Mouse (Mus musculus): ENCODE results near the gene Mtmr4.
A peak's percentile ranks its signal among the peaks of the same experiment; 100 is the strongest.

Mtmr4 gene

DNA sequence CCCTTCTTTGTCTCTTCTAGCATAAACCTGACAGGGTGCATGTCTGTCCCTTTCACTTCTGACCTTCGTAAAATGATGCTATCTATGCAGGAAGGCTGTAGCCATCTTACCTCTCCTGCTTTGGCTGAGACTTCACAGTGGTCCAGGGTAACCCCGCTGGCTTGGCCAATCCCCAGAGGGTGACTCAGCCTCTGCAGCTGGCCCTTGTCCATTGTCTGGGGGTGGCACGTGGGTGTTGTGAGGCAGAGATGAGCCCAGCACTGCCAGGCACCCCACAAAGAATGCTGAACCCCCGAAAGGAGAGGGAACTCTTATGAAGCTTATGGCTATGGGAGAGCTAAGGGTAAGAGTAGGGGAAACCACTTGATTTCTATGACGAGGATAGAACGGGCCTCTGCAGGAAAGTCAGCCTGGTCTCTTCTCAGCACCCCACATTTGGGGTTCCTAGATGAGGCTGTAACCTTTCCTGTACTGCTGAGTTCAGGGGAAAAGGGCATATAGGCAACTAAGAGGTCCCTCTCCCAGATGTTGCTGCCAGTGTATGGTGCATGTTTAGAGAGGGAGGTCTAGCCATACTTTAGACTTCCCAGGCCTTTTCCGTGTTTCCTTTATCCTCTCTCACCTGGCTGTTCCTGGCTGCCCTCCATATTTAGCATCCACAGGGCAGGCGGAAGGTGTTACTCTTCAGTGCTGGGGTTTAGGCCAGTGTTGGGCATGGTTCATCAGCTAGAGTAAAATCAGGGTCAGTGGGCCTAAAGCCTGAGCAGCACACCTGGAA lies 9.8 kb upstream of the Mtmr4 start:
- DNase-seq (ENCODE audit: low spot score in 2 of 2) = no peak

DNA sequence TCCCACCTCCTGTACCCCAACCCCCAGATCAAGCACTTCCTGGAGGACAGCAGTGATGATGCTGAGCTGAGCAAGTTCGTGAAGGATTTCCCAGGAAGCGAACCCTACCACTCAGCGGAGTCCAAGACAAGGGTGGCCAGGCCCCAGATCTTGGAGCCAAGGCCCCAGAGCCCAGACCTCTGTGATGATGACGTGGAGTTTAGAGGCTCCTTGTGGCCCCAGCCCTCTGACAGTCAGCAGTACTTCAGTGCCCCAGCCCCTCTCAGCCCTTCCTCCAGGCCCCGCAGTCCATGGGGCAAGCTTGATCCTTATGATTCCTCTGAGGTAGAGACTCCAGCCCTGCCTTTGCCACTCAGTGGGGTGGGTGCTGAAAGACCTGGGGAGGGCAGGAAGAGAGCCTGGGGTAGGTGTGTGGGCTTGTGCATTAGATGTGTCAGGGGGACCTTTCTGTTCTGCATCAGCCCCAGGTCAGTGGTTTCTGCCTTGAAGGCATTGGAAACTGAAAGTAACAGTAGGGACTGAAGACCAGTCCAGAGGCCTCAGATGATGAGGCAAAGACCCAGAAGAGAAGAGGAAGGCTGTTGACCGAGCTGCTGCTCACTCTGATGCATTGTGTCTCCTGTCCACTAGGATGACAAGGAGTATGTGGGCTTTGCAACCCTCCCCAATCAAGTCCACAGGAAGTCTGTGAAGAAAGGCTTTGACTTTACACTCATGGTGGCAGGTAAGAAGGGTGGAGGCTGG lies 8.5 kb upstream of the Mtmr4 start:
- DNase-seq (ENCODE audit: low spot score in 2 of 2) = no peak

DNA sequence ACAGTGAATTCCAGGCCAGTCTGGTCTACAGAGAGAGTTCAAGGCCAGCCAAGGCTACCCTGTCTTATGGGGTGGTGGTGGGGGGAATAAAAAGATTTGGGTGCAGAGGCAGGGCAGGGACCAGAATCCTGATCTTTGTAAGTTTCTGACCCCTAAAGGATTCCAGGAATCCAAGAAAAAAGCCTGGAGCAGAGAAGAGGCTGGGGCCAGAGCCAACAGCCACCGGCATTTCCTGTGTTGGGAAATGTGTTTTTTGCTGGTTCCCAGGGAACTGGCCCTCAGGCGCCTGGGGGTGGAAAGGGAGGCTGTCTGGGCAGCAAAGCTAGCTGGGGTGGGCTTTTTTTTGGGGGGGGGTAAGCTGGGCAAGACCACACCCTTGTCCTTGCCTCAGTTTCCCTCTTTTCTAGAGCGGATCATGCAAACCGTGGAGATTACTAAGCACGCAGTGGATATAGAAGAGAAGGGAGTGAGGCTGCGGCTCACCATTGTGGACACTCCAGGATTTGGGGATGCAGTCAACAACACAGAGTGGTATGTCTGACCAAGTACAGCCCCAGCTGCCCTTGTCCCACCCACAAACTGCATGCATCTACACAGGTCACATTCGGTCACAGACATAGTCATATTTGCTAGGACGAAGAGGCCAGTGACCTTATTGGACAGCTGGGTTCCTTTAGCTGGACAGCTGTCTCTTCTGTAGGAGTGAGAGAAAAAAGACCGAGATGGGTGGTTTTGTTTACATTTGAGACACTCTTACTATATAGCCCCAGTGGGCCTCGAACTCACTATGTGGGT lies 7.1 kb upstream of the Mtmr4 start:
- DNase-seq (ENCODE audit: low spot score in 2 of 2) = no peak

DNA sequence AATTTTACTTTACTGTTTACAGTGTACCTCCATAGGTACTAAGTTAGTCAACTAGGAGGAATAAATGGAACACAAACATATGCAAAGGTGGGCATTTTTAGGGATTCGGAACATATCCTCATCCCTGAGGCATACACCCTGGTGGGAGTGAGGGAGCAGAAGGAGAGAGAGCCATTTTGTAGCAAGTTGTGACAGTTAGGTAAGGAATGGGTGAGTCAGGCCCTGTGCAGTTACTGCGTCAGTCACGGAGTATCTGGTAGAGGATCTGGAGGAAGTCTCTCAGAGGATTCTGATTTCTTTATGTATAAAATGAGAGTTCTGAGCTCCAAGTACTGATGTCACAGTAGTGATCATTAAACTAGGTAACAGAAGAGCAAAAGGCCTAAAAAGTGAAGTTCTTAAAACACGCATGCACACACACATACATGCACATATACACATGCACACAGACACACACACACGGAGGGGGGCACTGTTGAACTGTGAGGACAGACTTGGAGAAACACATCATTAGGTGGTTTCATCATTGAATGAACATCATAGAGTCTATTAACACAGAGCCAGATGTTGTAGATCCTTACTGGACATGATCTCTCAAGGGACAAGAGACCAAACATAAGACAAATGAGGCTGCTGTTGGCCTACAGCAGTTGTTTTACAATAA lies 4.6 kb upstream of the Mtmr4 start:
- DNase-seq (ENCODE audit: low spot score in 2 of 2) = no peak

DNA sequence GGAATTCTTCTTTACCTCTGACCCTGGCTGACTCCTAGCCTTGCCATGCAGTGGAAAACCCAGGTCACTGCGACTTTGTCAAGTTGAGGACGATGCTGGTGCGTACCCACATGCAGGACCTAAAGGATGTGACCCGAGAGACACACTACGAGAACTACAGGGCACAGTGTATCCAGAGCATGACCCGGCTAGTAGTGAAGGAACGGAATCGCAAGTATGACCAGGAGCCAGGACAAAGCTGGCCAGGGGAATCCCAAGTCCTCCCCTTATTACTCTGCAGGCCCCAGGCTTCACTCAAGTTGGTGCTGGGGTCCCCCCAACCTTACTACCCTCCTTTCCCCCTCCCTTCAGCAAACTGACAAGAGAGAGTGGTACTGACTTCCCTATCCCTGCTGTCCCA lies 2.4 kb upstream of the Mtmr4 start:
- no peak for DNase-seq (ENCODE audit: low spot score in 2 of 2)

DNA sequence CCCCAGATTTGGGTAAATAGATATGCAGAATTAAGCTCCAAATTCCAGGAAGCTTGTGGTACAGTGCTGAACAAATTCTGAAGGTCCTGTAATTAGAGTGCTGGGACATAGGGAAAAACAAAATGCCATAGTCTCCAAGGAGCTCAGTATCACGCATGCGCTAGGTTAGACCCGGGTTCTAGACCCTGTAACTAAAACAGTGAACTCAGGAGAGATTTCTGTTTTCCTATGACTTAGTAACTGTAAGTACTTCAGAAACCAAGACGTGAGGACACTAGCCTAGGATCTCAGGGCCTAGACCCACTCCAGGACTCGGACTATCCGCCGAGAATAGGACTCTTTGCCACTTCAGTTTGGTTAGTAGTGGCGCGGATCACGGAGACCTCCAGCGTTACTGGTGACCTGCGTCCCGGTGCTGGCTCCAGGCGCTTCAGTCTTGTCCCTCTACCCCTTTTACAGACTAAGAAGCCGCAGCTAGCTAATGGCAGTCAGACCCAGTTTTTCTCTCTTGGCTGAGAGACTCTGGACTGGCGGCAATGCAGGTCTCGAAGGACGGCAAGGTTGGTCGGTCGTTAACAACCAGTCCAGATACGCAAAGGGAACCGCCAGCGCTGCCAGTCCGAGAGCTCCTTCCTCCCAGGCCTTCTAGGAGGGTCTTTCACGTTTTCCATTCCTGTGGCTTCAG lies 979 bp upstream of the Mtmr4 start:
- peak in 1 of 2 experiments; percentile 27 for DNase-seq (ENCODE audit: low spot score in 2 of 2)

DNA sequence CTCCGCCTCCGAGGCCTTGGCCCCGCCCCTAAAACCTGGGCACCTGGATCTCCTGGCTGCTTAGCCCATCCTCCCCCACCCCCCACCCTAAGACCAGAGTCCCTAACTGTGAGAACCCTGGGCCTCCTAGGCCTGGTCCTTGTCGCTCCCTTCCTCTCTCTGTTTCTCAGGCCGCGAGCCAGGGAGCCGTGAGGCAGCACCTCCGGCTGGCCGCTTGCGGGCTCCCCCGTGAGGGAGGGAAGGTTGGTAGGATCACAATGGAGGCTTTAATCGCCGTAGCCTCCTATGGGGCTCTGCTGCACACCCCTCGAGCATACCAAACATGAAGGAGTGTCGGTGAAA lies 363 bp downstream of the Mtmr4 start:
- no peak for DNase-seq (ENCODE audit: low spot score in 2 of 2)

DNA sequence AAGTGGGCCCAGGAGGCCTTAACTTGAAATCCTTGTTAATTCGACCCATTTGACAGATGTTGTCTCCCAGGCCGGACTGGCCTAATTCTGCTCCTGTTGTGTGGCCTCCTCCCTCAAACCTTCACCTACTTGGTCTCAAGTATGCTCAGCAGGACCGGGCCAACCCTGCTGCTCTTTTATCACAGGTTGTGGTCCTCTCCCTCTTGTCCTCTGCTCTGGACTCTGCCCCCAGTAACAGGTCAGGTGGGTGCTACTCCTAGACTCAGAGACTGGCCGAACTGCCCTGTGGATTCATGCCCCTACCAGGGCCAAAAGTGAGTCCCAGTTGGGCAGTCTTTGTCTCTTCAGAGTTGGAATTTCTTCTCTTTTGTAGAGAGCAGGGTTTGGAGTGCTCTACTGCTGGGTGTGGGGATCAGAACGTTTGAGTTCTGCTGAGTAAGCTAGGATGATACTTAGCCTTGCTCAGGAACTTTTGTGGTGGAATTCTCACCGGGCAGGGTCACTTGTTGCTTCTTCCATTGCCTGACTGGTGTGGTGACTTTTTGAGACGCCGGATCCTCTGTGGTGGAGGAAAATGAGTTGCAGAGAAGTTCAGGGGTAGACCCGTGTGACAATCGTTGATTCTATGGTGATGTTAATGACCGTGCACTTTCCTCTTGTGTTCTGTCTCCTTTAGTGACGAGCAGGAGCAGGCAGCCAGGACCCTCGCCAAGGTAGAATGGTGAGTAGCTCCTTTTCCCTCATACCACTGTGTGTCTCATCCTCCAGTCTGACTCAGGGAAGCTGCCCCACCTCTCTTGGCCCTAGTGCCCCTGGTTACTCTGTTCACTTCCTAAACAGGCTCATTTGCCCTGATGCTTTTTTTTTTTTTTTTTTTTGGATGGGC lies 994 bp downstream of the Mtmr4 start:
- DNase-seq (ENCODE audit: low spot score in 2 of 2) = no peak

DNA sequence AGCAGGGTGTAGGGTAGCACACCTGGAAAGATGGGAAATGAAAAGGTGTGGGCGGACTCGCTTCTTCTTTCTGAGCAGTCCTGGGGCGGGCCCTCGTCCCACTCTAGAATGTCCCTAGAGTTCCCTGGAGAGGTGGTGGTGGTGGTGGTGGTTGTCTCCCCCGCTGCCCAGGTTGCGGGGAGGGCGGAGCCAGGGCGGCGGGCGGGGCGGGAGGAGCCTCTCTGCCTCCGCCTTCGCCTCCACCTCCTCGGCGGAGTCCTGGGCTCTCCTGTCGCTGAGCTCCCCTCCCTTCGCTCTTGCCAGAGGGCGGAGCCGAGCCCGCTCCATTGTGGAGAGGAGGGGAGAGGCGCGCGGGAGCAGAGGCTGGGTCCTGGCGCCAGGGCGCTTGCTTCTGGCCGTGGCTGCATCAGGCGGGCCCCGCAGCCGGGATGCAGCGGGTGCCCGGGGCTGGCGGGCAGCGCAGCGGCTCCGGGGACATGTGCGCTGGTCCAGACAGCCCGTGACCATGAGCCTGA lies 3.4 kb downstream of the Mtmr4 start:
- peak; percentile 46 for DNase-seq (ENCODE audit: low spot score in 2 of 2)

DNA sequence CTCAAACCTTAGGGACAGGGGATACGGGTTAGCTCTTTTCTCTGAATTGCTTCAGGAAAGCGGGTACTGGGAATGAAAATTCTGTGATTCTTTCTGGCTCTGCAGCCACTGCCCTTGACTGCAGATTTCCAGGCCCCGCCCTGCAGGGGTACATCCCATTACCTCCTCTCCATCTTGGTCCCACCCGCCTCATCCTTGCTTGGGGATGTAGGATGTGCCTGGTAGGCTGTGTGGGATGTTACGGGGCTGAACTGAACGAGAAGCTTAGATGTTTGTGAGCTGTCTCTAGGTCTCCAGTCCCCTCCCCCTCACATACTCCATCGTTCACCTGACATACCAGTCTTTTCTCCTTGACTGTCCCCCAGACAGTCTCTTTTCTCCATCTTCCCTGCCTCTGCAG lies 4.0 kb downstream of the Mtmr4 start:
- DNase-seq (ENCODE audit: low spot score in 2 of 2) = no peak

DNA sequence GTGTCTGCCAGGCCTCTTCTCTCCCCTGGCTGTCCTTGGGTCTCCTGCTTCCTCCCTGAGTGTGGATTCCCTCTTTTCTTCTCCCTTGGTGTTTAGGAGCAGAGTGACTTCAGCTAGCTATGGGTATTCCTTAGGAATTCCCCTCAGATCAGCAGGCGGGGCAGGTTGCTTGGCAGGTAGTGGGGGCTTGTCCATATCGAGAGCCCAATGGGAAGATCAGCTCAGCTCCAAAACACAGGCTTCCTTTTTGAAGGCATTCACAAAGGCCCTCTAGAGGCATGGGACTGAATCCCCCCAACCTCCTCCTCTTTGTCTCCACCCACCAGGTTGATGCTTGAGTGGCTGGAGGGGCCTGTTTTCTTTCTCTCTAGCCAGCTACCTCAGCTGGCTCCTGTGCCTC lies 4.5 kb downstream of the Mtmr4 start:
- no peak for DNase-seq (ENCODE audit: low spot score in 2 of 2)

DNA sequence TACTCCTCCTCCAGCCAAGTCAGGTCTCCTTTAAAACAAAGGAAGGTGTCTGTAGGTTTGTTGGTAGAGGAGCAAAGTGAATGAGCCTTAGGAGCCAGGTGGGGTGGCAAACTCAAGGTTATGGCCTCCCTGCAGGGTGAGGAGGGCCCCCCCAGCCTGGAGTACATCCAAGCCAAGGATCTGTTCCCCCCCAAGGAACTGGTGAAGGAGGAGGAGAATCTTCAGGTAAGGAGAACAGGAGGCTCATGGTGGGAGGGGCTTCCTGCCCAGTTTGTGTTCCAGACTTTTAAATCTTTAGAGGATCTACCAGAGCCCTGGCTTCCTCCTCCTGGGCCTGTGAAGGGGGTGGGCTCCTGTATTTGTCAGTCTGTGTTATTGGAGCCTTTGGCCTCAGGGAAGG lies 5.1 kb downstream of the Mtmr4 start:
- DNase-seq (ENCODE audit: low spot score in 2 of 2) = no peak

DNA sequence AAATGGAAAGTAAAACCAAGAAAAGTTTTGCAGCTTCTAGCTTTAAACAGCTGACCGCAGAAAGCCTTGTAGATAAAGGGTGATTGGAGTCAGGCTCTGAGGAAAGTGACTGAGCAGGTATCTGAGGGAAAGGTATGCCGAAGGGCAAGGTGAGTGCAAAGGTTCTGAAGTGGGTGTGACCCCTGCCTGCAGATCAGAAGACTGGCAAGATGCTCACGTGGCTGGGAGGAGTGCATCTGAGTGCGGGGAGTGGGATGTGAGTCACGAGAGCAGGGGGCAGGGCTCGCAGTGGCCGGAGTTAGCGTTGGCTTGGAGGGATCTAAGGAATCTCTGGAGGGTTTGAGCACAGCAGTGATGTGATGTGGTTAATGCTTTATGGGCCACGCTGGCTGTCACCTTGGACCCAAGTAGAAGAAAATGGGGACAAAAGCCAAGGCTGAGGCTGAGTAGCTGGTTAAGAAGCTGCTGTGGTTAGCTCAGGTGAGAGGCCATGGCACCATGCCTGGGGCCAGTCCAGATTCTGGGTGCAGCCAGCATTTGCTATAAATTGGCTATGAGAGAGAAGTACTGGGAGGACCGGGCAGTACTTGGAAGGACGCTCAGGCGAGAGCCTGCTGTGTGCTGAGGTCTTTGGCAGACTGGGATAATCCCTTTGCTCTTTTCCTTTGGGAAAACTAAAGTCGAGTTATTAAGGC lies 7.6 kb downstream of the Mtmr4 start:
- no peak for DNase-seq (ENCODE audit: low spot score in 2 of 2)

DNA sequence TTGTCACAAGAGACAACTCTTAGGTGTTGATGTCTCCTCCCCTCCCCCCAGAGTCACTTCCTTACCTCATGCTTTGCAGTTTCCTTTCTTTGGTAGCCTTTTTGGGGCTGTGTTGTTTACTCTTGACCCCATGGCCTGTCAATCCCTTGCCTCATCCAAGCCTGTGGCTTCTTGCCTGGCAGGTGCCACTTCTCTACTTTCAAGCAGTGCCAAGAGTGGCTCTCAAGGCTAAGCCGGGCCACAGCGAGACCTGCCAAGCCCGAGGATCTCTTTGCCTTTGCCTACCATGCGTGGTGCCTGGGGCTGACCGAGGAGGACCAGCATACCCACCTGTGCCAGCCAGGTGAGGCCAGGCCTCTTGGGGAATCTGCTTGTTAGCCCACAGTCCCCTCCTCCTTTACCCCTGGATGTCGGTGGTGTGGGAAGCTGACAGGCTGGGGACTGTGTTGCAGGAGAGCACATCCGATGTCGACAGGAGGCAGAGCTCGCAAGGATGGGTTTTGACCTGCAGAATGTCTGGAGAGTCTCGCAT lies 8.4 kb downstream of the Mtmr4 start:
- no peak for DNase-seq (ENCODE audit: low spot score in 2 of 2)

DNA sequence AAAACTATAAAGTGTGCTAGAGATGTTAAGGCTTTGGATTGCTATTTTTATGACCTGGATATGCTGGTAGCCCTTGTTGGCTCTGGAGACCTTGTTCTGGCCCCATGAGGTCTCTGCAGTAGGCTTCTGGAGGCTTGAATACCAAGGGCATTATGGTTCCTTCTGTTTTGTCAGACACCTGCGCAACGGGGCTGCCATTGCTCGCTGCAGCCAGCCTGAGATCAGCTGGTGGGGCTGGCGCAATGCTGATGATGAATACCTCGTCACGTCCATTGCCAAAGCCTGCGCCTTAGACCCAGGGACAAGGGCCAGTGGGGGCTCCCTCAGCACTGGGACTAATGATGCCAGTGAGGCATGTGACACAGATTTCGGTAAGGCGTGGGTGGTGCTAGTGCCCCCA lies 10.3 kb downstream of the Mtmr4 start:
- no peak for DNase-seq (ENCODE audit: low spot score in 2 of 2)

DNA sequence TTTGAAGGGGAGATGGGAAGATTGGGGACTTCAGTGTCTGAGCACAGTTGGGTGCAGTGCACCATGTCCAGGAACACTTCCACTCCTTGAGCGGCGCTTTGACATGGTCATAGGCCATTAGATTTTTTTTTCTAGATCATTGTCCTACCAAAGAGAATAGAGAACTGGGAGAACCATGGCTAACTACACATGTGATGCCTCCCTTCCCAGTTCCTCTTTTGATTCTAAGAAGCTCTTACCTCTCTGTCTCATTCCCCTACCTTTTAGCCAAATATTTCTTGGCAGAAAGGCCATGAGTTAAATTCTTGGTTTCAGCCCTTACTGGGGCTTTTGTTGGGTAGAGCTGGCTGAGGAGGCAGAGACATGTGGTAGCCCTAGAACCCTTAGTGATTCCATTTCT lies 11.6 kb downstream of the Mtmr4 start:
- no peak for DNase-seq (ENCODE audit: low spot score in 2 of 2)

DNA sequence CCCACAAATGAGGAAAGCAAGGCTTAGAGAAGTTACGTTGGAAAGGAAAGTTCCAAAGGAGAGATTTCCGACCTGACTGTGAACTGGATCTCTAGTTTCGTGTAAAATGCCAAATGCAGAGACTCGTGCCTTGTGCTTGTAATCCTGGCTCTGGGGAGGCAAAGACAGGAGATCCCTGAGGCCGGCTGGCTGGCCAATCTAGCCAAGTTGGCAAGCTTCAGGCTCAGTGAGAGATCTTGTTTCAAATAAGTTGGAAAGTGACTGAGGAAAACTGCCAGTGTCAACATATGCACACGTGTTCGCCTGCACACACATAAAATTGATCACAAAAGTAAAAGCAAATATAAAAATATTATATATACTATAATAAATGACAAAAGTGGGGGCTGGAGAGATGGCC lies 17.3 kb downstream of the Mtmr4 start:
- DNase-seq (ENCODE audit: low spot score in 2 of 2) = no peak

DNA sequence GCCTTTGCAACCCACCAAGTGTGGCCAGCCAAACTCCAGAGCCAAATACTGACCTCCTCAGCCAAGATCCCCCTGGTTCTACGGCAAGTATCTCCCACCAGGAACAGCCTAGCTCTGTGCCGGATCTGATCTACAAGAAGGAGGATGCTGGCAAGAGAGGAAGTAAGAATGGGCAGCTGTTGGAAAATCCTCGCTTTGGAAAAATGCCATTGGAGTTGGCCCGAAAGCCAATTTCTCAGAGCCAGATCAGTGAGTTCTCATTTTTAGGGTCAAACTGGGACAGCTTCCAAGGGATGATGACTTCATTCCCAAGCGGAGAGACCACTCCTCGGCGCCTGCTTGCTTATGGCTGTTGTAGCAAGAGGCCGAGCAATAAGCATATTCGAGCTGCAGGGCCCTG lies 19.6 kb downstream of the Mtmr4 start:
- DNase-seq (ENCODE audit: low spot score in 2 of 2) = no peak

DNA sequence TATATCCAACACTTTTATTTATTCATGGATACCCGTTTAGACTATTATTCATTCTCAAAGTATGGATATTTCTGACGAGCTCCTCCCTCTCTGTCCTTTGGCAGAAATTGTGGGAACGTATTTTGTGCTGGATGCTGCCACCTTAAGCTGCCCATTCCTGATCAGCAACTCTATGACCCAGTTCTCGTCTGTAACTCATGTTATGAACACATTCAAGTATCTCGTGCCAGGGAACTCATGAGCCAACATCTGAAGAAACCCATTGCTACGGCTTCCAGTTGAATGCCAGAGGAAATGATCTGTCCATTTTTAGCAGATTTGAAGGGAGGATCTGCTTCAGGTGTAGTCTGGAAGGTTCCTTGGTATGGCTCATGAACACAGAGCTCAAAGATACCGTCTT lies 22.0 kb downstream of the Mtmr4 start:
- no peak for DNase-seq (ENCODE audit: low spot score in 2 of 2)

DNA sequence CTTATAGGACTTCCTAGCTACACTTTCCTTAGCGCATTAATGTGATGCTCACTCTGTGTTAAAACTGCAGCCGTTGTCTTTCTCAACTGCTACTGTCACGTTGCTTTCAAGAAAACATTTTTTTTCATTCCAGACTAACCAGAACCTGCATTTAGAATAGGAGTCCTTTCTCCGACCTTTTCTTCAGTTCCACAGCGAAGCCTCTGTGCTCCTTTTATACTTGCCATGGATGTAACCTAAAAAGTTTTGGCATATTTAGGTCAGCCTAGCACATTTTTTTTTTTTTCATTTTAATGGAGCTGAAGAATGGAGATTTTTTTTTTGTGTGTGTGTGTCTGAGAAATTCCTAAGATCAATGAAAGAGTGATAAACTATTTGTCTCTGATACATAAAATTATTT lies 23.6 kb downstream of the Mtmr4 start:
- DNase-seq (ENCODE audit: low spot score in 2 of 2) = no peak
